Comparison of ENCODE assay signal across 15 mouse cellular contexts in the genomic region with DNA sequence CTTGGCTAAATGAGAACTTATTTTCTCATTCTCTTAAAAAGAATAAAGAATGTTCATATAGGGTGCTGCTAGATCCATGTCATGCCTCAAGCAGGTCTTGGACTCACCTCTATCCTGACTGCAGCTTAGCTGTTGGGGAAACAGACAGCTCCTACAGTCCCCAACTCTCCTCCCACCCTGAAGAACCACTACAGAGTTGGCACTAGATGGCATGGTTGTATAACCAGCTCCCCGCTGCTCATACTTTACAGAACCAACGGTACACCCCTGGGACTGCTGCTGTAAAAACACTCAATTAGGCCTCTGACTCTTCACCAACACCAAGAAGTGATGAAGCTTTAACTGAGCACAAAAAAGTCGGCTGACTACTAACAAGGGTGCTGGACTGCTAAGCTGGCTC.
"Had no signal": no experiment of that assay in that cellular context is flagged by ENCODE, and none has a peak within 500 bp of the region (broad histone marks: within the 10 kb centered on the region; RNA-seq: fewer than 3 reads in every experiment).

No protein-coding gene starts in this region.

- H3K27me3 ChIP-seq: intestine, embryonic 15.5 days; kidney, embryonic 15.5 days; limb, embryonic 15.5 days; liver, embryonic 12.5 days; midbrain, embryonic 15.5 days; neural tube, embryonic 13.5 days had no signal

- H3K4me2 ChIP-seq: intestine, embryonic 15.5 days; kidney, embryonic 15.5 days; limb, embryonic 15.5 days; liver, embryonic 12.5 days; midbrain, embryonic 15.5 days; neural tube, embryonic 13.5 days had no signal

- DNase-seq: kidney, adult 2 months; kidney, postnatal 14 days; layer of hippocampus, adult 9-11 months; layer of hippocampus, postnatal 36 days; right cerebral cortex, postnatal 4 days; spleen, adult 18-20 months; thymus, adult 2 months; thymus, postnatal 25 days had no signal

- H3K9me3 ChIP-seq: intestine, embryonic 15.5 days; kidney, embryonic 15.5 days; limb, embryonic 15.5 days; liver, embryonic 12.5 days; midbrain, embryonic 10.5 days; midbrain, embryonic 15.5 days; neural tube, embryonic 13.5 days had no signal

- H3K4me3 ChIP-seq: intestine, embryonic 15.5 days; kidney, embryonic 15.5 days; limb, embryonic 15.5 days; liver, embryonic 12.5 days; midbrain, embryonic 10.5 days; midbrain, embryonic 15.5 days; neural tube, embryonic 13.5 days had no signal

- H3K4me1 ChIP-seq: intestine, embryonic 15.5 days; kidney, embryonic 15.5 days; liver, embryonic 12.5 days; midbrain, embryonic 10.5 days; midbrain, embryonic 15.5 days had no signal

- ATAC-seq: intestine, embryonic 15.5 days; liver, embryonic 12.5 days; midbrain, embryonic 15.5 days had no signal

- H3K9ac ChIP-seq: intestine, embryonic 15.5 days; kidney, embryonic 15.5 days; limb, embryonic 15.5 days; liver, embryonic 12.5 days; midbrain, embryonic 15.5 days; neural tube, embryonic 13.5 days had no signal

- H3K27ac ChIP-seq: intestine, embryonic 15.5 days; kidney, embryonic 15.5 days; limb, embryonic 15.5 days; liver, embryonic 12.5 days; midbrain, embryonic 10.5 days; midbrain, embryonic 15.5 days; neural tube, embryonic 13.5 days had no signal
